Mouse (Mus musculus) ES-E14 (cell line): ENCODE measurements around the gene Top2a. TPM values are rescaled to one million over a fixed set of nuclear protein-coding genes. Genes with fewer than 3 reads are reported as not detected.

Experiments used
- DNase-seq: peaks from one replicate; pipeline ENCODE4 v3.0.0-alpha.2; 2013; ENCODE audit warnings: low read depth, low spot score
- H3K27ac ChIP-seq: 2 replicates; pipeline ENCODE4 v1.5.1; 2012; ENCODE audit warnings: low read depth, mild to moderate bottlenecking, low read length, moderate library complexity, mixed read lengths; ENCODE audit not compliant: poor library complexity, insufficient read depth, severe bottlenecking
- H3K36me3 ChIP-seq: 2 replicates; pipeline ENCODE4 v1.6.1; 2012; ENCODE audit warnings: mild to moderate bottlenecking, low read length, moderate library complexity, mixed read lengths; ENCODE audit not compliant: control insufficient read depth, poor library complexity, insufficient read depth, severe bottlenecking
- H3K4me1 ChIP-seq, 2 experiments: fragments of 150-350 bp in 1 of 2; sonication (generic) in 1 of 2; 2 replicates each; pipeline ENCODE4 v1.6.1; 2012; ENCODE audit warnings: low read length in 2 of 2, mild to moderate bottlenecking in 1 of 2, mixed read lengths in 1 of 2; ENCODE audit not compliant: control insufficient read depth in 2 of 2, insufficient read depth in 2 of 2, poor library complexity in 1 of 2
- H3K4me3 ChIP-seq, 2 experiments: fragments of 150-350 bp in 1 of 2; sonication (generic) in 1 of 2; 2 replicates each; pipeline ENCODE4 v1.5.1; 2012; ENCODE audit warnings: low read length in 2 of 2, low read depth in 1 of 2, mild to moderate bottlenecking in 1 of 2, mixed read lengths in 1 of 2; ENCODE audit not compliant: insufficient read depth in 1 of 2, poor library complexity in 1 of 2, severe bottlenecking in 1 of 2
- H3K9ac ChIP-seq: 2 replicates; pipeline ENCODE4 v1.6.1; 2012; ENCODE audit warnings: low read depth, mild to moderate bottlenecking, low read length, mixed read lengths; ENCODE audit not compliant: poor library complexity, insufficient read depth, severe bottlenecking
- H3K9me3 ChIP-seq: fragments of 150-350 bp; sonication (generic); 2 replicates; pipeline ENCODE4 v1.6.1; 2012; ENCODE audit warnings: low read depth, mild to moderate bottlenecking, low read length; ENCODE audit not compliant: control insufficient read depth, insufficient read depth
- CHD2 ChIP-seq: IDR thresholded peaks from 2 replicates; pipeline ENCODE4 v1.6.1; 2014; ENCODE audit warnings: mild to moderate bottlenecking, low read depth, low read length, inconsistent platforms
- HCFC1 ChIP-seq: IDR thresholded peaks from 2 replicates; pipeline ENCODE4 v1.6.1; 2012; ENCODE audit warnings: low read length, inconsistent platforms, borderline replicate concordance; ENCODE audit not compliant: insufficient read depth
- MAFK ChIP-seq: IDR thresholded peaks from 2 replicates; pipeline ENCODE4 v1.6.1; 2014; ENCODE audit warnings: mild to moderate bottlenecking, low read depth, low read length, inconsistent platforms; ENCODE audit not compliant: insufficient read depth
- ZC3H11A ChIP-seq: IDR thresholded peaks from 2 replicates; pipeline ENCODE4 v1.6.1; 2012; ENCODE audit warnings: low read depth, mild to moderate bottlenecking, inconsistent platforms, low read length, borderline replicate concordance
- ZNF384 ChIP-seq: IDR thresholded peaks from 2 replicates; pipeline ENCODE4 v1.6.1; 2012; ENCODE audit warnings: low read depth, low read length, inconsistent platforms
- in situ Hi-C, 2 experiments: fragments of 600-800 bp; cut with MboI; formaldehyde crosslinking; loops; one replicate each; pipeline ENCODE4 v1.15.1; 2025; ENCODE audit warnings: low sequenced_read_pairs in 2 of 2, inconsistent platforms in 1 of 2; ENCODE audit not compliant: unreplicated experiment in 2 of 2
- total RNA-seq: library from RNA; depleted of rRNA; stranded (reverse); fragments of 300-350 nt; gene quantifications from 2 replicates; pipeline ENCODE4 v1.2.3, GENCODE M21; 2012

The Top2a gene
- total RNA-seq, 1 experiment, result 353 TPM

DNA sequence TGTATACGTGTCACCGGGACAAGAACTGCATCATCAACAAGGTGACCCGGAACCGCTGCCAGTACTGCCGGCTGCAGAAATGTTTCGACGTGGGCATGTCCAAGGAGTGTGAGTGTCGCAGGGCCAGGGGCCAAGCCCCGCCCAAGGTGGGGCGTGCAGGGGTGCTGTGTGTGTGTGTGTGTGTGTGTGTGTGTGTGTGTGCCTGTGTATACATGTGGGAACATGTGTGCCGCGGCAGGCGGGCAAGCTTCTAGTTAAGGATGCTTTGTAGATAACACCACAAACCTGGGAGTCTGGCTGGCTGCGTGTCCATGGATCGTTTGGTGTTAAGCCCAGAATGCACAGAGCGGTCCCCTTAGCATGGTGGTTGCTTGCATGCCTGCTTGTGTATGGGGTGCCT lies 55.9 kb downstream of the Top2a start:
- no peak overlapping the region; the same call in 1 of the 2 replicates for H3K27ac ChIP-seq
- no peaks in the 10 kb centered on the region for H3K9me3 ChIP-seq
- H3K9ac ChIP-seq, result no peak overlapping the region
- H3K36me3 ChIP-seq, result peaks cover 58% of the 10 kb centered on the region
- no peak for TF ChIP-seq ZC3H11A
- no peak for TF ChIP-seq ZNF384
- TF ChIP-seq MAFK, result no peak
- TF ChIP-seq CHD2, result no peak
- TF ChIP-seq HCFC1, result no peak
- in situ Hi-C loops, result no loop called here
- no peak for DNase-seq
- 0 out of 4 replicates have a peak overlapping the region, but pooled peaks of 1 of the 2 experiments have one; percentile 6 for H3K4me3 ChIP-seq
- H3K4me1 ChIP-seq, result peaks cover 20 to 41% of the 10 kb centered on the region in 2 experiments; a peak in 3 of 4 replicates

DNA sequence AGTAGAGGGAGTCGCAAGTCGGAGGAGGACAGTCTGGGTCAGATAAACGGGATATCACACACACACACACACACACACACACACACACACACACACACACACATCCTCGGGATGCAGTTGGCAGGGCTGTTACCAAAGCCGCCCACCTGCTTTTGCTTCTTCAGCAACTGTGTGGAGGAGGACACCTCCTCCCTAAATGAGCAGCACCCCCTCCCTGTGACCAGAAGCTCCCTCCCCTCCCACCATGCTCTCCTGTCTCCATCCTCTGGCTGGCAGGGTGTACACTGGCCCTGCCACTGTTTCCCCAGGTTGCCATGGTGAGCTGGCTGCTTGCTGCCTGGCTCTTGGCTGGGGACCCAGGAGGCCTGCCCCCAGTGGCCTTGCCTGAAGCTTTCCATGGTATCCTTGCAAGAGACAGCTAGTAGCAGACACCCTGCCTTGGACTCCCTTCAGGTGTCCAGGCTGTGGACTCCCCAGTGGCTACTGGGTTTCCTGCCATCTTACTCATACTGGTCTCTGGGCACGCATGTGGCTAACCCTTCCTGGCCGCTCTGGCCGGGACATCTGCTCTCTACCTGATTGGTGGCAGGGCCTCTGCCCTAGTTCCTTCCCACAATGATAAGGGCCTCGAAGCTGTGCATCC lies 57.4 kb downstream of the Top2a start:
- in situ Hi-C loops, result no loop called here

DNA sequence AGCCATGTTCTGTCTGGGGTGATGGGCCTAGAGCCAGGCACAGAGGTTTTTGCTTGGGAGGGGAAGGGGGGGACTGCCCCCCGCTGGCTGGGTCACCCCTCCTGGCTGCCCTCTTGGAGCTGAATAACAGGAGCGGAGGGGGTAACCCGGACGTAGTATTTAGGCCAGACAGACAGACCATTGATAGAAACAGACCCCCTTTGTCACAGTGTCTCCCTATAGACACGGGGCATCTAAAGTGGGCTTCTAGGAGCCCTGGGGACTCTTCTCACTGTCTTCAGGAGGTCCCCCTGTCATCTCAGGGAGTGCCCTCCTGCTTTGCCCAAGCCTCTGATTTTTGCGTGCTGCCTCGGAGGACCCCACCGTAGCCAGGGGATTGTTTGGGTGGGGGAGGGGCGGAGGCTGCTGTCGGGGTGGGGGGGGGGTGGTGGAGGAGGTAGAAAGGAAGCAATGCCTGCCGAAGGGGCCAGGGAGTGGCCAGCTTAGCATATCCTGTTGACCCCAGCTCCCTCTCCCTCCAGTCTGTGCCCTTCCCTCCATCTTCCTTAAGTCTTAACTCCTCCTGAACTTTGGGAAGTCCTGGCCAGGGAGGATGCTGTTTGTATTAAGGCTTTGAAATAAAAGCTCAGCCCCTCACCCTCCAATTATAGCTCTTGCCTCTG lies 58.4 kb downstream of the Top2a start:
- H3K9me3 ChIP-seq, result no peaks in the 10 kb centered on the region
- peak overlapping the region; percentile 57 to 61 for H3K4me3 ChIP-seq
- H3K9ac ChIP-seq, result peak overlapping the region; percentile 49; the same call in 1 of the 2 replicates
- peaks cover 20 to 44% of the 10 kb centered on the region in 2 experiments; a peak in 3 of 4 replicates for H3K4me1 ChIP-seq
- H3K27ac ChIP-seq, result peak overlapping the region; percentile 71; the same call in 1 of the 2 replicates
- in situ Hi-C loops, result no loop called here
- DNase-seq, result no peak
- TF ChIP-seq HCFC1 (no peak), CHD2 (no peak), MAFK (no peak), ZC3H11A (no peak), ZNF384 (no peak)
- H3K36me3 ChIP-seq, result peaks cover 36% of the 10 kb centered on the region

More for the DNA sequence above, 57.4 kb downstream of the Top2a start:
- Histone ChIP-seq H3K4me3 (peak overlapping the region in 1 of 2 experiments; percentile 57; a peak in 3 of 4 replicates), H3K36me3 (peaks cover 47% of the 10 kb centered on the region), H3K9me3 (no peaks in the 10 kb centered on the region), H3K9ac (peak overlapping the region; percentile 47; the same call in 1 of the 2 replicates), H3K27ac (peak overlapping the region; percentile 8), H3K4me1 (peaks cover 20 to 44% of the 10 kb centered on the region in 2 experiments; a peak in 3 of 4 replicates)
- TF ChIP-seq ZC3H11A, result no peak
- TF ChIP-seq ZNF384, result no peak
- no peak for TF ChIP-seq CHD2
- no peak for TF ChIP-seq HCFC1
- TF ChIP-seq MAFK, result no peak
- DNase-seq, result no peak

DNA sequence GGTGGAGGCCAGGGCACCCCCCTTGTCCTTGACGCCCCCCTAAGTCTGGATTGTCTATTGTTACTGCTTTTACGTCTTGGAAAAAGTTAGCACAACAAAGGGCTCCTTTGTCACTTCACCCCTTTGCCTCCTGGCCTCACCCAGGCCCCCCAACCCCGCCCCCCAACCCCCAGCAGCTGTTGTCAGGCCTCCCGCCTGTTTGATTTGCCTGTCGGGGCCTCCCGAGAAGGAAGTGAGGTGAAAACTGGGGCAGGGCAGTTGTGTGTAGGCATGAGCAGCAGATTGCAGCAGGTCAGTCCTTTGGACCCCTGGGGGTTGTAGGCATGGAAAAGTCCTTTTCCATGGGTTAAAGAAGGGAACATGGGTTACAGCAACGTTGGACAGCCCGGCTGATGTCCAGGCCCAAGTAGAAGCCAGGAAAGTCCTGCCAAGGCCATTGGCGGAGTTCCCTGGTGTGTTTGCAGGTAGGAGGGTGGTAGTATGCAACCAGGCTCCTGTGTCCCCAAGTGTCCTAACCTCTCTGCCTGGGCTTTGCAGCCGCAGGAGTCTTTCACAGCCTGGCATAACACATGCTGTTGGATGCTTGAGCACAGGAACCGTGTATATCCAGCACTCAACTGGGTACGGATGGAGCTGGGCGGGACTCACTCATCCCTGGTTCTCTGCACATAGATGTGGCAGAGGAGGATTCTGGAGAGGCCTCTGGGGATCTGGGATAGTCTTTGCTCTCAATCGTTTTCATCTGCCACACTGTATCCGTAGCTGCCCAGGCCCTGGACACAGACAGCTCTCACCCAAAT lies 59.2 kb downstream of the Top2a start:
- Histone ChIP-seq H3K9ac (peak overlapping the region; percentile 52; the same call in 1 of the 2 replicates), H3K4me1 (peaks cover 20 to 39% of the 10 kb centered on the region in 2 experiments; a peak in 3 of 4 replicates), H3K27ac (peak overlapping the region; percentile 86), H3K4me3 (peak overlapping the region; percentile 70 to 74), H3K36me3 (peaks cover 29% of the 10 kb centered on the region), H3K9me3 (no peaks in the 10 kb centered on the region)
- in situ Hi-C loops, result no loop called here
- no peak for TF ChIP-seq ZC3H11A
- no peak for DNase-seq
